Mouse (Mus musculus) cerebellum, postnatal 36 days (tissue): ENCODE data around the gene Tmem212.

Experiments used
- DNase-seq, 2 experiments: peaks; one replicate each; pipeline ENCODE4 v3.0.0; 2021 to 2022; ENCODE audit warnings: mixed read lengths in 2 of 2

The Tmem212 gene

GRCm38 (mm10) chr3:27898178-27898577, 2.0 kb upstream of the Tmem212 start:
- DNase-seq: no peak

DNA sequence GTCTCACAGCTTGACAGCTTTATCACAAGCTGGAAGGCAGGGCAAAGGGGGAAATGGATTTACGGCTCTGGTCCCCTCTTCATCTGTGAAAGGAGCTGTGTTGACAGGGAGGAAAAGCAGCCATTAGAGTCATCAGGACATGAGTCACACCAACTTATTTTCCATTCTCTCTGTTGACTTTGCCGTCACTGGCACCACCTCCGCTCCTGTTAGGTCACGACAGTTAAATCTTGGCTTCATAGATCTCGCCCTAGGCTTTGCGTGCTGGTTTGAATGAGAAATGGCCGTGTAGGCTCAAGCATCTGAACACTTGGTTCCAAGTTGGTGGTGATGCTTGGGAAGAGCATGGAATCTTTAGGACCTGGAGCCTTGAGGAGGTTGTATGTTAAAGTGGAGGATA, 9.6 kb downstream of the Tmem212 start:
- DNase-seq: no peak

- no peak for DNase-seq
Observed at GRCm38 (mm10) chr3:27885585-27885984, 10.6 kb downstream of the Tmem212 start.

GRCm38 (mm10) chr3:27881897-27882835, 14.0 kb downstream of the Tmem212 start:
- no peak for DNase-seq

- DNase-seq: no peak
Observed at GRCm38 (mm10) chr3:27878854-27879610, 17.1 kb downstream of the Tmem212 start.

GRCm38 (mm10) chr3:27873268-27874073, 22.7 kb downstream of the Tmem212 start:
- no peak for DNase-seq

DNA sequence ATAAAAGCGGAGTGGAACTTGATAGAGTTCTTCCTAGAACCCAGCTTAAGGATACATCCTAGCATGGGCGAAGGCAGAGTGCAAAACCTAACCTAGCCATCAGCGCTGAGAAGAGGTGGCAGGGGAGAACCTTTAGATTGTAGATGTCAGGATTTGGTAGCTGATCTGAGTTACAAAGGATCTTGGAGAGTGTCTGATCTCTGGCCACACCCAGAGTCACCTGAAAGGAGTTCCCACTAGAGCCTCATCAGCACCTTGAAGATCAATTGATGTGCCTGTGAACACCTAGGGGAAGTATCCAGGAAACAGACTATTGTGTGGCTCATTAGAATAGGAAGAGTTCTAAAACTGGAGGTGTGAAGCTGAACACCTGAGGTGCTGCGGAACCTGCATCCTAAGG, 23.7 kb downstream of the Tmem212 start:
- no peak for DNase-seq

DNA sequence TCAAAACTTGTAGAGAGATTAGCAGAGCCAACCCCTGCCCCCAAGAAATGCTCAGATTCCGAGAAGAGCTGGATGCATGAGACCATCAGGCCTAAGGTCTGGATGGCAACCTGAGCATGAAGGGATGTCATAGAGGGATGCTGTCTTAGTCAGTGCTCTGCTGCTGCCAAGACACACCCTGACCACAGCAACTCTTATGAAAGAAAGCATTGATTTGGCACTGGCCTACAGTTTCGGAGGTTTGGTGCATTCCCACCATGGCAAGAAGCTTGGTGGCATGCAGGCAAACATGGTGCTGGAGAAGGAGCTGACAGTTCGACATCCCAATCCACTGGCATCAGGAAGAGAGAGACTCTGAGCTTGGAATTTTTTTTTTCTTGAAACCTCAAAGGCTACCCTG, 24.3 kb downstream of the Tmem212 start:
- DNase-seq: no peak

DNA sequence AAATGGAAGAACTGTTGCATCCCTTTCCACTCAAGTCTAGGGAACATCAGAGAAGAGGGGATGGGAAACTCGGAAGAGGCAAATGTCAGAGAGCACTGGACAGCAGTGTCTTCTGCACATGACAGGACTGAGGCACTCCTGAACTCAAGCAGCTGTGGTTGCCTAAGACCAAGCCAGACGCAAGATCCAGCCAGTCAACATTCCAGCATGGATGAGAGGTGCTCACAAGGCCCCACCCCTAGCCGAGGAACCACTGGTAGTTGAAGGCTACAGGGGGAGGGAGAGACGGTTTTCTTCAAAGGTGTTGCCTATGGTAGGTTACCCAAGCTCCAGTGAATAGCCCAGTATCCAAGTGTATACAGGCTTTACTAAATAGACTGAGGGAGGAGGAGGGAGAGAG, 24.8 kb downstream of the Tmem212 start:
- DNase-seq: no peak

GRCm38 (mm10) chr3:27868681-27869080, 27.5 kb downstream of the Tmem212 start:
- DNase-seq: no peak

- no peak for DNase-seq
Observed at GRCm38 (mm10) chr3:27867731-27868130, 28.4 kb downstream of the Tmem212 start.

- peak; percentile 14 to 30 for DNase-seq
Observed at GRCm38 (mm10) chr3:27862821-27863740, 33.1 kb downstream of the Tmem212 start.

GRCm38 (mm10) chr3:27861601-27862000, 34.6 kb downstream of the Tmem212 start:
- DNase-seq: peak; percentile 25 to 29

DNA sequence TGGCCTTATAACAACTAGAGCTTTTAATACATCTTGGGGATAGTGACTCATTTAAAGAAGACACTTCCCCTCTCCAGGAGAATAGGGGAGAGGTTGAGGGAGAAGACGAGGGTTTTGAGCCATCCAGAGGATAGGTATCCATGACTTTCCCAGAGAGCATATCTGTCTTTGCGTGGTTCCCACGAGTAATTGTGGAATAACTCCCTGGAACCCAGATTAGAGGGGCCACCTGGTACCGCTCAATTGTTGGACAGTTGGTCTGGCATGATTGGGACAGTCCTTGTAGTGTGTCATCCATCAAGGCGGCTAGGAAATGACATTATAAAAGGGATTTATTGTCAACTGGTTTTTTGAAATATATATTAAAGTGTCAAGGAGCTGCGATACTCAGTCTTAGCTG, 35.1 kb downstream of the Tmem212 start:
- no peak for DNase-seq

DNA sequence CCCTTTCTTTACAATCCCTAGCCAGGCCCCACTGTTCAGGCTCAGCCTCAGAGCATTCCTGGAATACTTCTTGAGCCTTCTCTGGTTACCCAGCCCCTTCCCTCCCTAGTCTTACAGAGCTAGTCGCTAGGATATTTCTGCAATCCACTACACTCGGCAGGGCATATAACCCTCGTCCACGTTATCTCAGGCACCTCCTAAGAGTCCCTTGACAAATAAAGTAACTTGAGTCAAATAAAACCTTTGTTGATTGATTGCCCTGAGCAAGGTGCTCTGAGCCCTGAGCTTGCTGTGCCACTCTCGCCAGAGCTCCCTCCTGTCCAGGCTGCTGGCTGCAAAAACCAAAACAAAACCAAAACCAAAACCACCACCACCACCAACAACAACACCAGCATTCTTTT, 37.0 kb downstream of the Tmem212 start:
- no peak for DNase-seq

DNA sequence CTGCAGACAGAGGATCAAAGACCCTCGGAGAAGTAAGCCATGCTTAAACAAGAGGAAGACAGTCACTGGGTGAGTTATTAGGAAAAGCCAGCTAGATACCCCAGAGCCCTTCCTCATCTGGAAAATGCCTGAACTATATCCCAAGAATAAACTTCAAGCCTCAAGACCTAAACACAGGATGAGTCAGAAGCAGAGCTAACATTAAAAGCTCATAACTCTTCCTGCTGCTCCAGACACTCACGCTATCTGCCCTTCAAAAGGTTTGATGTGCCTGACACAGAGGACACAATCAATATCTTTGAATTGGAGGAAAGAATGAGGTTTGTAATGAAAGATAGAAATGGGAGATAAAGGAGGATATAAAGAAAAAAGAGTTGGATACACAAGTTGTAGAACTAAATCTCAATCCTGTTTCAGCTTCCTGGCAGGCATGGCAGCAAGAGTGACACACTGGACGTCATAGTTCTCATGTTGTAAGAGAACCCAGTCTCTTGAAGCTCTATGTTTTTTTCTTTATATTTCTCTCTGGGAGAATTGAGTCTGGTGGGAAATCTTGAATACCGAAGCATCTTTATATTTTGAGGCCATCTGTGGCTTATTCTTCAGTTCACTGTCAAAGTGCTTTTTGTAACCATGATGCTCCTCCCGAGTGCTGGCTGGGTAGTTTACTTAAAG, 37.6 kb downstream of the Tmem212 start:
- no peak for DNase-seq

- no peak for DNase-seq
Observed at GRCm38 (mm10) chr3:27856288-27856687, 39.9 kb downstream of the Tmem212 start.

DNA sequence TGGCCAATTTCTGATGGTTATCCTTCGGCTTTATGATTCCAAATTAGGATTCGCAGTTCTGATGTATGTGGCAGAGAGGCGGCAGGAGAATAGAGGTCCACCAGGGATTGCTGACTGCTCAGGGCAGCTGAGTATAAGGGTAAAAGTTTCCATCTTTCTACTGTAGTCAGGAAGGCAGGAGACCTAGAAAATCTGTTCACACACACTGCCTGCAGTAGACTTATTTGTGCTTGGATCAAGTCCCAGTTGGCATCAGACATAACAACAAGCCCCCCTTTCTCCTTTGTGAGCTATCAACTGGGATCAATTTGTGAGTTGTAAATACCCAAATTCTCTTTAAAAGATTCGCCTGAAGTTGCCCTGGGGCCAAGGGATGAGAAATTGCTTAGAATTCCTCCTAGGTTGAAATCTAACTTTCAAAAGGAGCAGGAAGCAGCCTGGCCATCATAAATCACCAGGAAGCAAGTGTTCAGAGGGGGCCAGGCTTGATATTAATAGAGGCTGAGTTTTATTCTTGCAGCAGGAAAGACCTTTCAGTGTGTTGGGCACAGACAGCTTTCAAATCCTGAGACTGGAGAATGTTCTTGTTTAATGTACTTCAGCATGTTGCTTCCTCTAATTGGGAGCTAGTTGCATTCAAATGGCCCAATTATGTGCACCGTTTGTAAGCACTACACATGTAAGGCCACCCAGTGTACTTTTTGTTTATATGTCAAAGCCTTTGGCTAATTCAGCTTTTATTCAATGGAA, 41.6 kb downstream of the Tmem212 start:
- no peak for DNase-seq

DNA sequence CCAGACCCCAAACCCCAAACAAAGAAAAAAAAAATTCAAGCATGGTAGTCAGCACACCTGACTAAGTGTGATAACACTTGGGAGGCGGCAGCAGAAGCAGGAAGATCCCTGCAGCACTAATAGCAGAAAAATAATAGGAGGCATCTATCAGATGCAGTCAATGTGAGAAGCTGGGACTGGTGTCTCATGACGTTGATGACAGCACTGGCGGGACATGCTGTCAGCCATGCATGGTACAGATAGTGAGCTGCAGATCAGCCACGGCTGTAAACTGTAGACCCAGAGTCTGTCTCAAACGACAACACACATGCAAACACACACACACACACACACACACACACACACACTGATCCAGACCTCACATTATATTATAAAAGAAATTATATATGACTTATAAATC, 52.9 kb downstream of the Tmem212 start:
- DNase-seq: no peak

DNA sequence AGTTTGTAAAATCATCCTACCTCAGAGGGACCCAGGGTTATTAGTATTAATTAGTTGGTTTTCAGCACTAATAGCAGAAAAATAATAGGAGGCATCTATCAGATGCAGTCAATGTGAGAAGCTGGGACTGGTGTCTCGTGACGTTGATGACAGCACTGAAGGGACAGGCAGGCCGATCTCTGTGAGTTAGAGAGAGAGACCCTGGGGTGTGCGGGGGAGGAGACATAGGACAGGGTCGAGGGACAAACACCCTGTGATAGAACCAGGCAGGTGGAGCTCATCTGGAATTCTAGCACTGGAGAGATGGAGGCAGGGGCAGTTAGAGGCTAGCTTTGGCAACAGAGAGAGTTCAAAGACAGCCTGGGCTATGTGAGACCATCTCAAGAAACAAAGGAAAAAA, 53.3 kb downstream of the Tmem212 start:
- no peak for DNase-seq

GRCm38 (mm10) chr3:27840311-27840710, 55.9 kb downstream of the Tmem212 start:
- DNase-seq: no peak
